Mouse (Mus musculus): Measurements from ENCODE around the gene Nrip2. TPM values are rescaled to one million over a fixed set of nuclear protein-coding genes. Genes with fewer than 3 reads are reported as not detected.

Gene Nrip2
- polyA plus RNA-seq, 1 experiment from 2014 or later: 5.9 TPM

DNA sequence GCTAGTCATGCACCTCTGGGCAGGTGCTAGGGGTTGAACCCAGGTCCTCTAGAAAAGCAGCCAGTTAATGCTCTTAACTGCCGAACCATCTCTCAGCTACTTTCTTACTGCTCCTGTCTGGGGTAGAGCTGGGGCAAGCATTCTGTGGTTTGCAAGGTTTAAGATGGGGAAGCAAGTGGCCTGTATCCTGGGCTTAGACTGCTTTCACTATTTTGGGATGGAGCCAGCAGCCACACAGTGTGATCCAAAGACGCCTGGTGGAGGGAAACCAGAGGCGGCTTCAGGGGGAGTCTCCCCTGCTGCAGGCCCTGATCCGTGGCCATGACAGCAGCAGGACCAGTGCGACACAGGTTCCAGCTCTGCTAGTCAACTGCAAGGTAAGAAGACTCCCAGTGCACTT, 5.6 kb downstream of the Nrip2 start:
- 53% methylated on average over 5 of the region's 5 CpGs for WGBS

DNA sequence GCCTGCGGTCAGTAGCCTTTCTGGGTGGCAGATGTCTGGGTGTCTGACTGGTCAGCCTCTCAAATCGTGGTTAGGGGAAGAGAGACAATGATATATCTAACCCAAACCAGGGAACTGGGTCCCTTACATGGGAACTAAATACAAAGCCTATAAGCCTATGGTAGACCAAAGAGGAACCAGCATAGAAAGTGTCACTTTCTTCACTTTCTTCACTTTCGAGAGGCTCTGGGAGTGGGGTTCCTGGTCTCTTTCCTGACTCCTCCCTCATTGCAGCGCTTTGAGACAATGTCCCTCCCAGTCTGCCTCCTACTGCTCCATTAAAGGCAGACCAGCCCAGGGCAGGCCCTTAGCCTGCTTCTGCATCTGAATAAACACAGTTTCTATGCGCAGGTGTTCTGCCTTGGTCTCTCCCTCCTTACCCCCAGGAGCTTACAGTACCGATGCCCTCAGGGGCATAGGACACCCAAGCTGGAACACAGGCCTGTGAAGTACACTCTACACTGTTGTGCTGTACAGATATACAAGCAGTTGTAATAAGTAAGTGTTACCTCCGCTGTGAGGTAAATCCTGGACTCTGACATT, 9.5 kb downstream of the Nrip2 start:
- no peak overlapping the region for H3K27ac ChIP-seq
- 0 out of 2 replicates have a peak, but pooled peaks cover 3% of the 10 kb centered on the region for H3K4me1 ChIP-seq
- H3K27me3 ChIP-seq: no peaks in the 10 kb centered on the region
- H3K36me3 ChIP-seq: peaks cover 76% of the 10 kb centered on the region
- ATAC-seq (ENCODE audit: low FRiP score, low read depth): no peak
- WGBS: 88% methylated on average over 7 of the region's 7 CpGs
- no peak overlapping the region for H3K9ac ChIP-seq
- H3K4me3 ChIP-seq: no peak overlapping the region
- no peak overlapping the region for H3K4me2 ChIP-seq (replicated peaks)
- no peaks in the 10 kb centered on the region for H3K9me3 ChIP-seq

More for the DNA sequence above, 5.6 kb downstream of the Nrip2 start:
- Histone ChIP-seq H3K4me3 (no peak overlapping the region), H3K27ac (0 out of 2 replicates have a peak overlapping the region, but pooled peaks have one; percentile 52), H3K4me2 (replicated peaks) (no peak overlapping the region), H3K27me3 (no peaks in the 10 kb centered on the region), H3K9me3 (no peaks in the 10 kb centered on the region), H3K4me1 (peaks cover 13% of the 10 kb centered on the region), H3K9ac (peak overlapping the region; percentile 39; the same call in 1 of the 2 replicates), H3K36me3 (peaks cover 39% of the 10 kb centered on the region)
- ATAC-seq (ENCODE audit: low FRiP score, low read depth): 0 out of 2 replicates have a peak, but pooled peaks have one; percentile 10

DNA sequence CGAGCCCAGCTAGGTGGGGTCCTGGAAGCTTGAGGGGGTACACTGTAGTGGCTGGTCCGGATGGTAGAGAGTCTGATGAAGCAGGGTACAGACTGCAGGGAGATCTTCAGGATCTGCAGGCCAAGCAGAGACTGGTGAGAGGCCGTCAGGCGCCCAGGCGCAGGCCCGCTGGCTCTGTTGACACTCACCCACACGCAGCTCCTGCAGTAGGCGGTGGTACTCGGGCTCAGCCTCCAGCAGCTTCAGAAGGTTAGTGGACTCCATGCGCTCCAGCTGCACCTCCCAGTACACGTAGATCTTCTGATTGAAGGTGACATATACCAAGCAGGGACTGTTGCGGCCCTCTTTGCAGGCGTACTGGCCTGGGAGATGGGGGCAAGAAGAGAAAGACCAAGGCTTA, 11.2 kb downstream of the Nrip2 start:
- Histone ChIP-seq H3K27me3 (no peaks in the 10 kb centered on the region), H3K9ac (no peak overlapping the region), H3K4me3 (no peak overlapping the region), H3K27ac (no peak overlapping the region), H3K9me3 (no peaks in the 10 kb centered on the region), H3K36me3 (peaks cover 84% of the 10 kb centered on the region), H3K4me2 (replicated peaks) (no peak overlapping the region), H3K4me1 (no peaks in the 10 kb centered on the region)
- no peak for ATAC-seq (ENCODE audit: low FRiP score, low read depth)
- WGBS: 98% methylated on average over 13 of the region's 13 CpGs

DNA sequence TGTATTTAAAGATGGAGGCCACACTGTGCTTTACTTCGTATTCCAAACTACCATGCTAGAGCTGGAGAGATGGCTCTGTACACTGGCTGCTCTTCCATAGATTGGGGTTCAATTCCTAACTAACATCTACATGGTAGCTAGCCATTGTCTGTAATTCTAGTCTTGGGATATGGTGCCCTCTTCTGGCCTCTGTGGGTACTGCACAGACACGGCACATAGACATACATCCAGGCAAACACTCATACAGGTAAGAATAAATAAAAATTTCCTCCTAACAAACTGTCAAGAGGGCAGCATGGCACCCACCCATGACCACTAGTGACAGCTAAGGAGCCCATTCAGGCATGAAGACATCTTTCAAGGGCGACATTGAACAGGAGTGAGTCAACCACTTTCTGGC, 12.0 kb downstream of the Nrip2 start:
- 21% methylated on average over 3 of the region's 3 CpGs for WGBS
- H3K9me3 ChIP-seq: no peaks in the 10 kb centered on the region
- H3K4me1 ChIP-seq: no peaks in the 10 kb centered on the region
- no peak overlapping the region for H3K4me3 ChIP-seq
- H3K27me3 ChIP-seq: no peaks in the 10 kb centered on the region
- H3K4me2 ChIP-seq (replicated peaks): no peak overlapping the region
- peak; percentile 33; the same call in 1 of the 2 replicates for ATAC-seq (ENCODE audit: low FRiP score, low read depth)
- H3K36me3 ChIP-seq: peaks cover 87% of the 10 kb centered on the region
- H3K27ac ChIP-seq: no peak overlapping the region
- H3K9ac ChIP-seq: no peak overlapping the region

DNA sequence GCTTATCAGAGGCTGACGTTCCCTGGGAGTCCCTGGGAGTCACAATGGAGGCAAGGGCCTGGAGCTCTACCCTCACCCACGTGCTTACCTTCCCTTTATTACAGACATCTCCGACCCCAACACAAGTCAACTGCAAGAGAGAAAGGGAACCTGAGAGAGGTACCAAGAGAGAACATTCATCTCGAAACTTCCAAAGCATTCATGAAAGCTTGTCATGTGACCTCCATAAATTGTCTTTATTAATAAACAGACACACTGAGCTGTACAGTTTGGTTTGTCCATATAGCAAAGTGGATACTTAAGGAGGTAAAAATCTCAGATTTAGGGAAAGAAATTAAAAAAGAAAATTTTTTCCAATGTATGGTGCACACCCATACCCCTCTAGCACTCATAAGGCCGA, 17.1 kb downstream of the Nrip2 start:
- H3K27me3 ChIP-seq: no peaks in the 10 kb centered on the region
- H3K4me2 ChIP-seq (replicated peaks): no peak overlapping the region
- H3K9me3 ChIP-seq: no peaks in the 10 kb centered on the region
- H3K36me3 ChIP-seq: peaks cover 50% of the 10 kb centered on the region
- no peak overlapping the region for H3K9ac ChIP-seq
- no peak overlapping the region for H3K4me3 ChIP-seq
- no peaks in the 10 kb centered on the region for H3K4me1 ChIP-seq
- H3K27ac ChIP-seq: no peak overlapping the region
- ATAC-seq (ENCODE audit: low FRiP score, low read depth): no peak
- WGBS: 88% methylated on average over 5 of the region's 5 CpGs

DNA sequence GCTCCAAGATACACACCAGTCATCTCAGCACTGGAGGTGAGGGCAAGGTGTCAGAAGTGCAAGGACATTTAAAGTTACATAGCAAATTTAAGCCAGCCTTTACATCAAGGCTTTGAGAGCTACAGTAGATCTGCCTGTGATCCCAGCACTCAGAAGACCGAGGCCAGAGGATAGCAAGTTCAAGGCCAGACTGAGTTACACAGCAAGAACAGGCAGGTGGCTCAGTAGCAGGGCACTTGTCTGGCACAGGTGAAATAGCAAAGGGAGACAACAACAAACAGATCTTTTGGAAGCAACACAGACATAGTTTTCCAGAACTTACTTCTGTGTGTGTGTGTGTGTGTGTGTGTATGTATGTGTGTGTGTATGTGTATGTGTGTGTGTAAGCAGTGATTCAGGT, 19.0 kb downstream of the Nrip2 start:
- Histone ChIP-seq H3K4me1 (no peaks in the 10 kb centered on the region), H3K4me2 (replicated peaks) (no peak overlapping the region), H3K36me3 (peaks cover 32% of the 10 kb centered on the region), H3K27me3 (no peaks in the 10 kb centered on the region), H3K9me3 (no peaks in the 10 kb centered on the region), H3K4me3 (no peak overlapping the region), H3K9ac (no peak overlapping the region), H3K27ac (no peak overlapping the region)
- no peak for ATAC-seq (ENCODE audit: low FRiP score, low read depth)
- WGBS: 91% methylated on average over 1 of the region's 1 CpGs

DNA sequence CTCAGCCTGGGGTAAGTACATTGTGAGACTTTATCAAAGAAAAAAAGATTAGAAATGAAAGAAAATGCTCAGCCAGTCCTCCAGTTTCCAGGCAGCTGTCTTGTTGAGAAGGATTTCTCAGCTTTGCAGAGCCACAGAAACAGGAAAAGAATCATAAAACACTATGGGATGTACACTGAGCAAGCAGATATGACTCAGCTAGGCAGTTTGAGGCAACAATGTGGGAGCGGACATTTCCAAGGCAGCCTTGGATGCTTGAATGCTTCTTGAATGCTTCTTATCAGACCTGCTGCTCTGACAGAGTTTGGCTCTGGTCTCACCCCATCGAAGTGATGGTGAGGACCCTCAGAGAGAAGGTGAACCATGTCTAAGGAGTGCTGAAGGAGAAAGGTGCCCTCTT, 21.9 kb downstream of the Nrip2 start:
- Histone ChIP-seq H3K4me3 (no peak overlapping the region), H3K27me3 (no peaks in the 10 kb centered on the region), H3K9me3 (no peaks in the 10 kb centered on the region), H3K9ac (no peak overlapping the region), H3K4me1 (0 out of 2 replicates have a peak, but pooled peaks cover 3% of the 10 kb centered on the region), H3K36me3 (peaks cover 15% of the 10 kb centered on the region), H3K4me2 (replicated peaks) (no peak overlapping the region), H3K27ac (no peak overlapping the region)
- no peak for ATAC-seq (ENCODE audit: low FRiP score, low read depth)
- WGBS: 85% methylated on average over 2 of the region's 2 CpGs

DNA sequence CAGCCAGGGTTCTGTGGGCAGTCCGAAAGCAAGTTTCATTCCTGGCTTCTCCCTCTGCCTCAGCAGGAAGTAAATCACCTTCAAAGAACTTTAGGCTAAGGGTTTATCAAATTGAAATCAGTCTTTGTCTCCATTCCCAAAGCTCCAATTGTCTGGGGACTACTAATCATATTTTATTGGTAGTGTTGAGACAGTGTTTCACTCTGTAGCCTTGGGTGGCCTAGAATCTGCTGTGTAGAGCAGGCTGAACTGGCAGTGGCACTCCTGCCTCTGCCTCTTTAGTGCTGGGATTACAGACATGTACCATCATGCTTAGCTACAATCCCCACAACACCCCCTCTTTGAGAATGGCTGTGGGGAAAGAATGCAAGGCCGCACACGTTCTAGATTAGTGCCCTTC, 22.4 kb downstream of the Nrip2 start:
- H3K27me3 ChIP-seq: no peaks in the 10 kb centered on the region

DNA sequence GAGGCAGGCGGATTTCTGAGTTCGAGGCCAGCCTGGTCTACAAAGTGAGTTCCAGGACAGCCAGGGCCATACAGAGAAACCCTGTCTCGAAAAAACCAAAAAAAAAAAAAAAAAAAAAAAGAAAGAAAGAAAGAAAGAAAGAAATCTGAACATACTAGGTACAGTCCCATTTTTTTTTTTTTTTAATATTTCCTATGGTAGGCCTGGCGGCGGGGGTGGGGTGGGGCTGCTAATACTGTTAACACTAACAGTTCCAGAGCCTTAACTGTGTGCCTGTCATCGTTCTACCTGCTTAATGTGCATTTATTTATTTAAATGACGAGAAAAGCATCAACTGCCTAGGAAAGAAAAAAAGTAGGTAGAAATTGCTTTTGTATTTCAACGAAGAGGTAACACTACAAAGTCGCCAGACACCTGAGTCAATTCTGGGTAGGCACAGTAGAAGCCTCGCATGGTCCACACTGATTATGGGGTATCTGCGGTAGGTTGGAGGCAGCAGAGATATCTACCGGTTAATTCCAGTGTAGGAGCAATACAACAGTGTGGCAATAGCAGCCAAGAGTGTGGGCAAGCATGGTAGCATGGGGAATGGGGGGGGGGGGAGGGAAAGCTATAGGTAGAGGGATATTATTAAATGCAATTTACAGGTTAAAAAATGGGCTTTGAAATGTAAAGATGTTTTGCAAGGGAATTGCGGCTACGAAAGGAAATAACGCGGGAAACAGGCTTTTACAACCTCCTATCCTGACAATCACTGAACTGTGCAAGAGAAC, 24.6 kb downstream of the Nrip2 start:
- Histone ChIP-seq H3K27me3 (no peaks in the 10 kb centered on the region), H3K36me3 (peaks cover 18% of the 10 kb centered on the region), H3K27ac (peak overlapping the region; percentile 94), H3K4me2 (replicated peaks) (peak overlapping the region; percentile 73), H3K9ac (peak overlapping the region; percentile 74), H3K4me3 (peak overlapping the region; percentile 66), H3K9me3 (no peaks in the 10 kb centered on the region), H3K4me1 (0 out of 2 replicates have a peak, but pooled peaks cover 3% of the 10 kb centered on the region)
- WGBS: 46% methylated on average over 16 of the region's 16 CpGs
- ATAC-seq (ENCODE audit: low FRiP score, low read depth): no peak

More for the DNA sequence above, 22.4 kb downstream of the Nrip2 start:
- Histone ChIP-seq H3K9ac (no peak overlapping the region), H3K9me3 (no peaks in the 10 kb centered on the region), H3K4me1 (0 out of 2 replicates have a peak, but pooled peaks cover 3% of the 10 kb centered on the region), H3K4me2 (replicated peaks) (no peak overlapping the region), H3K27ac (no peak overlapping the region), H3K36me3 (peaks cover 14% of the 10 kb centered on the region; the same call in 1 of the 2 replicates), H3K4me3 (no peak overlapping the region)
- no peak for ATAC-seq (ENCODE audit: low FRiP score, low read depth)
- WGBS: 85% methylated on average over 3 of the region's 3 CpGs

DNA sequence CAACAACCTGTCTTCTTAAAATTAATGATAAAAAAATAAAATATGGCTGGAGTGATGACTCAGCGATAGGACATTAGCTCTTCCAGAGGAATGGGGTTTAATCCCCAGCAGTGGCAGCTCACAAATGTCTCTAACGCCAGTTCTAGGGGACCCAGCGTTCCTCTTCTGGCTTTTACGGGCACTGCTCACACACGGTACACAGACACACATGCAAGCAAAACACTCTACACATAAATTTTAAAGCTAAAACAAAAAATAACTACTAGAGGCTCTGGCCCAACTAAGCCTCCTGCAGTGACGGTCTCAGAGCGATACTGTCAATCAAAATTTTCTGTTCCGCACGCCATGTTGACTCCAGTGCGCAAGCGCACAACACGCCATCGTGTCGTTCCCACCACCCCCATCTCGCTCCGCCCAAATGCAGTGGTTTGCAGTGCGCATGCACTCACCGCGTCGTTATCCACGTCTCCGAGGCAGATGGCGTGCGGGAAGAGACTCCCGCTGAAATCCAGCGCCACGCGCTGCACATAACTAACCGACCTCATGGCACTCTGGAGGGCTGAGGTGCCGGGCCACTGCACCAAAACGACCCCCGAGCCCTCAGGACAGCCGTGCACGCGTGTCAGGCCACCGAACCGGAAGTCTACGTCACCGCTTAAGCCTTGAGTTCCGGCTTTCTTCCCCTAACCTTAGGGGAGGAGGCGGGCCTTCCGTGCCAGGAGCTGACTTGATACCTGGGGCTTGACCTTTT, 25.3 kb downstream of the Nrip2 start, which contains the start of gene Itfg2:
TSS of gene Itfg2 (minus strand) at position 663 of the 751 bp plus-strand sequence.
- ATAC-seq (ENCODE audit: low FRiP score, low read depth): peak; percentile 94
- WGBS: under 1% methylated on average over 42 of the region's 42 CpGs
- H3K36me3 ChIP-seq: peaks cover 24% of the 10 kb centered on the region
- H3K4me3 ChIP-seq: peak within 1 kb of the TSS; percentile 66
- H3K27ac ChIP-seq: peak within 1 kb of the TSS; percentile 94
- peak within 1 kb of the TSS; percentile 73 for H3K4me2 ChIP-seq (replicated peaks)
- no peaks in the 10 kb centered on the region for H3K9me3 ChIP-seq
- H3K9ac ChIP-seq: peak within 1 kb of the TSS; percentile 74
- H3K4me1 ChIP-seq: 0 out of 2 replicates have a peak, but pooled peaks cover 3% of the 10 kb centered on the region
- no peaks in the 10 kb centered on the region for H3K27me3 ChIP-seq

DNA sequence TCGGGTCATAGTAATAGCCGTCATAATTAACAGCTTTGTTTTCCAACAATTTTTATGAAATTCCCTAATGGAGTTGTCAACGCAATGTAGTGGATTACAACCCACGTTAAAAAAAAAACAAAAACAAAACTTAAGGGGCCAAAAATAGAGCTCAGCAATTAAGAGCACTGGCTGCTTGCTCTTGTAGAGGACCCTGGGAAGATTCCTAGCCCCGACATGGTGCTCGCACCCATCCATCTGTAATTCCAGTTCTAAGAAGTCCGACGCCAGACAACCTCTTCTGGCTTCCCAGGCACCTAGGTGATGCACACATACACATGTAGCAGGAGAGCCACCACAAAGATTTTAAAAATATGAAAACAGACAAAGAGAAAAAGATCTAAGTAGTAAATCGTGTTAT, 25.9 kb downstream of the Nrip2 start:
- H3K9me3 ChIP-seq: no peaks in the 10 kb centered on the region
- peaks cover 28% of the 10 kb centered on the region for H3K36me3 ChIP-seq
- 16% methylated on average over 9 of the region's 9 CpGs for WGBS
- H3K27me3 ChIP-seq: no peaks in the 10 kb centered on the region
- ATAC-seq (ENCODE audit: low FRiP score, low read depth): no peak
- peak overlapping the region; percentile 69 for H3K27ac ChIP-seq
- 0 out of 2 replicates have a peak, but pooled peaks cover 3% of the 10 kb centered on the region for H3K4me1 ChIP-seq
- peak overlapping the region; percentile 73 for H3K4me2 ChIP-seq (replicated peaks)
- peak overlapping the region; percentile 66 for H3K4me3 ChIP-seq
- peak overlapping the region; percentile 74 for H3K9ac ChIP-seq

DNA sequence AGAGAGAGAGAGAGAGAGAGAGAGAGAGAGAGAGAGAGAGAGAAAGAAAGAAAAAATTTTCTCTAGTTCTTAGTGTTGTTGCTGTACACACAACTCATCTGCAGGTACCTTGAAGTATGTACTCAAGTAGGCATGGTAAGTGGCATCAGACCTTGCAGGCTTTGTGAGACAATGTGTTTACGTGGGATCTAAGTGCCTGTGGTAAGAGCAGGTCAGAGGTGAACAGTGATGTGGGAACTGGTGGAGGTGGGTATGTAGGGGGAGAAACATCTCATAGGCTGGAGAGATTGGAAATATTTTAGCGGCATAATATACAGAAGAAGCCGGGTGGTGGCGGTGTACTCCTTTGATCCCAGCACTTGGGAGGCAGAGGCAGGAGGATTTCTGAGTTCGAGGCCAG, 28.5 kb downstream of the Nrip2 start:
- H3K36me3 ChIP-seq: peaks cover 47% of the 10 kb centered on the region
- H3K9me3 ChIP-seq: no peaks in the 10 kb centered on the region
- H3K4me1 ChIP-seq: 0 out of 2 replicates have a peak, but pooled peaks cover 3% of the 10 kb centered on the region
- no peak overlapping the region for H3K4me2 ChIP-seq (replicated peaks)
- no peak overlapping the region for H3K4me3 ChIP-seq
- 95% methylated on average over 5 of the region's 5 CpGs for WGBS
- no peak overlapping the region for H3K9ac ChIP-seq
- no peaks in the 10 kb centered on the region for H3K27me3 ChIP-seq
- H3K27ac ChIP-seq: no peak overlapping the region
- no peak for ATAC-seq (ENCODE audit: low FRiP score, low read depth)

Measured in limb, embryonic 13.5 days (tissue).